Mouse (Mus musculus) left cerebral cortex, adult 8-10 months (tissue): ENCODE results near the gene Gpx5. TPM values are rescaled to one million over a fixed set of nuclear protein-coding genes. Genes with fewer than 3 reads are reported as not detected.

ENCODE experiments used
- total RNA-seq, 4 experiments: library from RNA; stranded (reverse); gene quantifications; 2 replicates each; pipeline ENCODE4 v1.2.4; 2022

Gpx5 gene
- total RNA-seq, 4 experiments from 2014 or later, result not detected

Other genes starting within 250 kb of the Gpx5 start
- gene Olfr1370, start 217.8 kb downstream of the Gpx5 start, total RNA-seq, result not detected
- not detected for gene Olfr1369-ps1, start 181.2 kb downstream of the Gpx5 start, total RNA-seq
- not detected for gene Olfr263, start 163.1 kb downstream of the Gpx5 start, total RNA-seq
- not detected for gene Olfr1368, start 146.9 kb downstream of the Gpx5 start, total RNA-seq
- 10 to 100 TPM; 34.1 to 39.5 (median 35.3) TPM for gene Trim27, start 113.3 kb downstream of the Gpx5 start, total RNA-seq
- gene Gpx6, start 19.4 kb upstream of the Gpx5 start, total RNA-seq, result 1 to 10 TPM in 1 of 4 experiments, under 1 TPM in 3; 0.28 to 1.4 (median 0.59) TPM
- not detected for gene Olfr1367, start 54.2 kb upstream of the Gpx5 start, total RNA-seq
- 1 to 10 TPM; 6.7 to 8.8 (median 7.8) TPM for gene Zscan12, start 70.1 kb upstream of the Gpx5 start, total RNA-seq
- gene Zkscan3, start 110.0 kb upstream of the Gpx5 start, total RNA-seq, result 10 to 100 TPM; 31.7 to 41.8 (median 35.8) TPM
- gene Pgbd1, start 148.3 kb upstream of the Gpx5 start, total RNA-seq, result 1 to 10 TPM; 1.4 to 1.9 (median 1.6) TPM
- 10 to 100 TPM; 52.1 to 59.4 (median 55.5) TPM for gene Zscan26, start 161.0 kb upstream of the Gpx5 start, total RNA-seq
- gene Nkapl, start 175.8 kb upstream of the Gpx5 start, total RNA-seq, result 1 to 10 TPM in 2 of 4 experiments, under 1 TPM in 2; 0.59 to 1.5 (median 0.84) TPM
- gene Zkscan4, start 186.2 kb upstream of the Gpx5 start, total RNA-seq, result 1 to 10 TPM; 5.1 to 6.2 (median 5.8) TPM
- gene Gm10065, start 186.7 kb upstream of the Gpx5 start, total RNA-seq, result not detected
- gene AK157302, start 202.5 kb upstream of the Gpx5 start, total RNA-seq, result 10 to 100 TPM; 15.4 to 22.7 (median 19.3) TPM
- gene Gm11273, start 208.7 kb upstream of the Gpx5 start, total RNA-seq, result 10 to 100 TPM; 39.0 to 60.7 (median 52.2) TPM
- 10 to 100 TPM; 16.2 to 16.5 (median 16.3) TPM for gene Zkscan8, start 238.4 kb upstream of the Gpx5 start, total RNA-seq